Mouse (Mus musculus) forebrain, embryonic 15.5 days (tissue): Measurements from ENCODE around the gene Btnl6. TPM values are rescaled to one million over a fixed set of nuclear protein-coding genes. Genes with fewer than 3 reads are reported as not detected.
"Not testable (repeated sequence)": the region's sequence is repeated elsewhere in the genome, so short reads cannot be mapped to it uniquely, and the experiment has no call there.

Source experiments
- ATAC-seq: fragments of 200-750 bp; cut with Nextera tagmentation; replicated peaks from 2 replicates; pipeline ENCODE4 v1.8.0; 2017; ENCODE audit warnings: mild to moderate bottlenecking, moderate TSS enrichment, moderate library complexity
- H3K27ac ChIP-seq: fragments of 300-500 bp; sonication (generic); replicated peaks from 2 replicates; pipeline ENCODE4 v1.5.1; 2015; ENCODE audit warnings: mild to moderate bottlenecking, inconsistent platforms
- H3K27me3 ChIP-seq: fragments of 300-500 bp; sonication (generic); 2 replicates; pipeline ENCODE4 v1.6.1; 2015; ENCODE audit warnings: inconsistent platforms
- H3K36me3 ChIP-seq: fragments of 300-500 bp; sonication (generic); 2 replicates; pipeline ENCODE4 v1.6.1; 2015; ENCODE audit warnings: mild to moderate bottlenecking, inconsistent platforms
- H3K4me1 ChIP-seq: fragments of 300-500 bp; sonication (generic); 2 replicates; pipeline ENCODE4 v1.6.1; 2015; ENCODE audit warnings: inconsistent platforms
- H3K4me2 ChIP-seq: fragments of 300-500 bp; sonication (generic); replicated peaks from 2 replicates; pipeline ENCODE4 v1.6.1; 2015; ENCODE audit warnings: mild to moderate bottlenecking, inconsistent platforms
- H3K4me3 ChIP-seq: fragments of 300-500 bp; sonication (generic); 2 replicates; pipeline ENCODE4 v1.5.1; 2015; ENCODE audit warnings: mild to moderate bottlenecking, inconsistent platforms
- H3K9ac ChIP-seq: fragments of 300-500 bp; sonication (generic); replicated peaks from 2 replicates; pipeline ENCODE4 v1.6.1; 2015; ENCODE audit warnings: mild to moderate bottlenecking, inconsistent platforms
- H3K9me3 ChIP-seq: fragments of 300-500 bp; sonication (generic); 2 replicates; pipeline ENCODE4 v1.6.1; 2016; ENCODE audit warnings: inconsistent platforms
- WGBS: fragments of 180-500 bp; shearing (Covaris S2); methylation state at CpG from one replicate; pipeline ENCODE4 v1.1.7; 2015; ENCODE audit warnings: mixed read lengths; 5-methylcytosine and 5-hydroxymethylcytosine counted together
- polyA plus RNA-seq: library from polyadenylated mRNA; unstranded; fragments of >200 nt; fragmentation: Nextera tagmentation; extraction: Ambion mirVana; gene quantifications from 2 replicates; pipeline ENCODE4 v1.2.1, GENCODE M21; 2015

Gene Btnl6
- polyA plus RNA-seq, 1 experiment from 2014 or later = not detected

GRCm38 (mm10) chr17:34495156-34495555, 22.0 kb downstream of the Btnl6 start:
- not testable (repeated sequence) for ATAC-seq, H3K4me3 ChIP-seq, H3K4me2 ChIP-seq, H3K36me3 ChIP-seq, H3K9ac ChIP-seq, H3K4me1 ChIP-seq, H3K9me3 ChIP-seq, H3K27ac ChIP-seq, H3K27me3 ChIP-seq
- 85% methylated on average over 2 of the region's 2 CpGs for WGBS

- Histone ChIP-seq H3K27me3 (no peaks in the 10 kb centered on the region), H3K9ac (no peak overlapping the region), H3K4me1 (no peaks in the 10 kb centered on the region), H3K9me3 (no peaks in the 10 kb centered on the region), H3K4me3 (no peak overlapping the region), H3K4me2 (no peak overlapping the region), H3K36me3 (no peaks in the 10 kb centered on the region), H3K27ac (no peak overlapping the region)
- ATAC-seq = no peak
Observed at GRCm38 (mm10) chr17:34492796-34493195, 24.4 kb downstream of the Btnl6 start.

- not testable (repeated sequence) for H3K4me1 ChIP-seq, H3K9ac ChIP-seq, H3K36me3 ChIP-seq, H3K27ac ChIP-seq, H3K9me3 ChIP-seq, H3K4me2 ChIP-seq, H3K27me3 ChIP-seq, ATAC-seq, H3K4me3 ChIP-seq
- 73% methylated on average over 5 of the region's 5 CpGs for WGBS
Observed at GRCm38 (mm10) chr17:34477238-34478013, 39.7 kb downstream of the Btnl6 start, which contains the start of gene Btnl4. TSS of gene Btnl4 (minus strand) at chr17:34477318.

GRCm38 (mm10) chr17:34476427-34476826, 40.7 kb downstream of the Btnl6 start:
- Histone ChIP-seq H3K27me3 (no peaks in the 10 kb centered on the region), H3K27ac (no peak overlapping the region), H3K36me3 (no peaks in the 10 kb centered on the region), H3K9me3 (no peaks in the 10 kb centered on the region), H3K4me2 (no peak overlapping the region), H3K9ac (no peak overlapping the region), H3K4me3 (no peak overlapping the region), H3K4me1 (no peaks in the 10 kb centered on the region)
- WGBS = 87% methylated on average over 1 of the region's 2 CpGs
- no peak for ATAC-seq

- no peaks in the 10 kb centered on the region for H3K9me3 ChIP-seq
- H3K4me2 ChIP-seq = no peak overlapping the region
- no peak for ATAC-seq
- no peaks in the 10 kb centered on the region for H3K4me1 ChIP-seq
- no peak overlapping the region for H3K9ac ChIP-seq
- no peak overlapping the region for H3K27ac ChIP-seq
- H3K36me3 ChIP-seq = no peaks in the 10 kb centered on the region
- H3K27me3 ChIP-seq = no peaks in the 10 kb centered on the region
- WGBS = 82% methylated on average over 3 of the region's 3 CpGs
- H3K4me3 ChIP-seq = no peak overlapping the region
Observed at GRCm38 (mm10) chr17:34475060-34475459, 42.1 kb downstream of the Btnl6 start.

- Histone ChIP-seq H3K36me3 (no peaks in the 10 kb centered on the region), H3K9ac (no peak overlapping the region), H3K9me3 (no peaks in the 10 kb centered on the region), H3K27ac (no peak overlapping the region), H3K4me1 (no peaks in the 10 kb centered on the region), H3K4me3 (no peak overlapping the region), H3K27me3 (no peaks in the 10 kb centered on the region), H3K4me2 (no peak overlapping the region)
- 88% methylated on average over 2 of the region's 2 CpGs for WGBS
- ATAC-seq = no peak
Observed at GRCm38 (mm10) chr17:34470491-34470890, 46.7 kb downstream of the Btnl6 start.

- H3K4me2 ChIP-seq, H3K36me3 ChIP-seq, H3K27me3 ChIP-seq, H3K9ac ChIP-seq, H3K4me3 ChIP-seq, H3K4me1 ChIP-seq, H3K9me3 ChIP-seq, H3K27ac ChIP-seq, ATAC-seq: not testable (repeated sequence)
Observed at GRCm38 (mm10) chr17:34465906-34466305, 51.2 kb downstream of the Btnl6 start.

- H3K9ac ChIP-seq = no peak overlapping the region
- no peaks in the 10 kb centered on the region for H3K36me3 ChIP-seq
- WGBS = 93% methylated on average over 3 of the region's 3 CpGs
- ATAC-seq = no peak
- no peaks in the 10 kb centered on the region for H3K4me1 ChIP-seq
- no peaks in the 10 kb centered on the region for H3K9me3 ChIP-seq
- H3K27me3 ChIP-seq = no peaks in the 10 kb centered on the region
- H3K4me3 ChIP-seq = no peak overlapping the region
- no peak overlapping the region for H3K4me2 ChIP-seq
- H3K27ac ChIP-seq = no peak overlapping the region
Observed at GRCm38 (mm10) chr17:34459255-34459654, 57.9 kb downstream of the Btnl6 start.

Other genes with a start within 250 kb of the Btnl6 start
- 0.23 TPM in 1 of 2 replicates, not detected in the other for gene H2-Aa, start 229.5 kb downstream of the Btnl6 start, polyA plus RNA-seq
- 1.1 and 1.6 TPM in 2 replicates for gene H2-Eb1, start 211.5 kb downstream of the Btnl6 start, polyA plus RNA-seq
- gene H2-Eb2, start 191.7 kb downstream of the Btnl6 start, polyA plus RNA-seq = 0.14 TPM in 1 of 2 replicates, not detected in the other
- 0.06 TPM in 1 of 2 replicates, not detected in the other for gene Btnl2, start 162.5 kb downstream of the Btnl6 start, polyA plus RNA-seq
- not detected in 2 replicates for gene Btnl1, start 140.2 kb downstream of the Btnl6 start, polyA plus RNA-seq
- 1.5 and 3.3 TPM in 2 replicates for gene BC051142, start 118.5 kb downstream of the Btnl6 start, polyA plus RNA-seq
- not detected in 2 replicates for gene Btnl4, start 40.0 kb downstream of the Btnl6 start, polyA plus RNA-seq
- gene Notch4, start 46.9 kb upstream of the Btnl6 start, polyA plus RNA-seq = 5.8 and 6.1 TPM in 2 replicates
- 2.7 and 3.2 TPM in 2 replicates for gene Gpsm3, start 72.5 kb upstream of the Btnl6 start, polyA plus RNA-seq
- gene Pbx2, start 73.9 kb upstream of the Btnl6 start, polyA plus RNA-seq = 6.8 and 7.5 TPM in 2 replicates
- gene Ager, start 80.5 kb upstream of the Btnl6 start, polyA plus RNA-seq = 1.8 TPM in 2 replicates
- 313 and 321 TPM in 2 replicates for gene Rnf5, start 86.3 kb upstream of the Btnl6 start, polyA plus RNA-seq
- gene Agpat1, start 86.9 kb upstream of the Btnl6 start, polyA plus RNA-seq = 89.2 and 91.1 TPM in 2 replicates
- gene Egfl8, start 98.6 kb upstream of the Btnl6 start, polyA plus RNA-seq = 6.1 and 7.4 TPM in 2 replicates
- 17.2 and 18.2 TPM in 2 replicates for gene Ppt2, start 111.2 kb upstream of the Btnl6 start, polyA plus RNA-seq
- 6.8 and 7.4 TPM in 2 replicates for gene Prrt1, start 112.2 kb upstream of the Btnl6 start, polyA plus RNA-seq
- 15.3 and 15.8 TPM in 2 replicates for gene Fkbpl, start 127.4 kb upstream of the Btnl6 start, polyA plus RNA-seq
- gene Atf6b, start 129.8 kb upstream of the Btnl6 start, polyA plus RNA-seq = 111 and 112 TPM in 2 replicates
- gene Tnxb, start 153.2 kb upstream of the Btnl6 start, polyA plus RNA-seq = 0.05 and 0.06 TPM in 2 replicates
- gene C4b, start 226.5 kb upstream of the Btnl6 start, polyA plus RNA-seq = 0.04 TPM in 1 of 2 replicates, not detected in the other